In the genomic region with DNA sequence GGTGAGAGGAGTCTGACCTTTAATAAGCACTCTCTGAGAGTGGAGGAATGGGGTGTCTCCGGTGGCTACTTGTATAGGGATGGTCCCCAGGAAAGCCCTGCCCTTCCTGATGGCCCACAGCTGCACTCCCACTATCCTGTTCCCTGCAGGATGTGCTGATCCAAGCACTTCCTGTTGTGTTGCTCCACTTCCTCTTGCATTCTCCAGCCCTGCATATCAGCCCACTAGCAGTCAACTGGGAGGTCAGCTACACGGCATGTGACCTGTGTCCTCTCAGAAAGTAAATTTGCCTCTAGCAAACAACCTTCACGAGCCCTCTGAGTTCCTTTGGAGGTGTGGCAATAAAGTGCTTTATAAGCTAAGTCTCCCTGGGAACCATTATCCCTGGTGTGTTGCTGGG, we compare ENCODE assay signal across 7 mouse cellular contexts. TPM values are rescaled to one million over a fixed set of nuclear protein-coding genes. Genes with fewer than 3 reads are reported as not detected.
DNase-seq lines count a peak whose midpoint lies in the region; ATAC-seq lines count a peak whose summit lies in the region.

No protein-coding gene starts in this region.

- peak; percentile 56 for DNase-seq in adrenal gland, postnatal 14 days
- DNase-seq in heart, adult 18-20 months = peak; percentile 76 to 92
- DNase-seq in kidney, adult 9 months = peak; percentile 90
- DNase-seq in lung, postnatal 14 days = peak; percentile 46
- no peak for DNase-seq in cerebellum, postnatal 10 days
- DNase-seq in layer of hippocampus, adult 9-10 months (ENCODE audit: low spot score) = no peak

- ATAC-seq in CD4-positive, CD25-positive, alpha-beta regulatory T cell, adult 4 months = no peak

RNA-seq across cellular contexts. Expression of a gene that starts 11.3 kb away (rescaled TPM):
- 78.1 and 95.5 TPM in 2 replicates for total RNA-seq in adrenal gland, postnatal 14 days (2021)
- 100 to 1,000 TPM; 114 to 133 TPM for total RNA-seq in heart, adult 18-20 months (2021)
- 100 to 1,000 TPM in 1 of 2 experiments, 10 to 100 TPM in 1; 64.4 to 105 TPM for polyA plus RNA-seq in CD4-positive, CD25-positive, alpha-beta regulatory T cell, adult 4 months (2017; shearing (Covaris generic))

Comparison
In these comparisons a context has a peak if more than half of its experiments do, and no peak if none do; other contexts are left out.
1. DNase-seq: peak in adrenal gland, postnatal 14 days (single experiment), heart, adult 18-20 months (2 of 2), kidney, adult 9 months (single experiment) and lung, postnatal 14 days (single experiment); none in cerebellum, postnatal 10 days (0 of 2) and layer of hippocampus, adult 9-10 months (single experiment).